Mouse (Mus musculus) activated CD4-positive, CD25-positive, alpha-beta regulatory T cell, adult 4 months (primary cell): Measurements from ENCODE around the gene Gm9903. TPM values are rescaled to one million over a fixed set of nuclear protein-coding genes. Genes with fewer than 3 reads are reported as not detected.

Experiments
- ATAC-seq: one replicate; pipeline ENCODE4 v1.8.0; 2017
- polyA plus RNA-seq, 2 experiments: library from polyadenylated mRNA; unstranded; fragments of 100-300 nt; shearing (Covaris generic); gene quantifications; one replicate each; pipeline ENCODE4 v1.2.1; 2017

Gm9903 gene
- under 1 TPM; 0.62 to 0.64 TPM for polyA plus RNA-seq

DNA sequence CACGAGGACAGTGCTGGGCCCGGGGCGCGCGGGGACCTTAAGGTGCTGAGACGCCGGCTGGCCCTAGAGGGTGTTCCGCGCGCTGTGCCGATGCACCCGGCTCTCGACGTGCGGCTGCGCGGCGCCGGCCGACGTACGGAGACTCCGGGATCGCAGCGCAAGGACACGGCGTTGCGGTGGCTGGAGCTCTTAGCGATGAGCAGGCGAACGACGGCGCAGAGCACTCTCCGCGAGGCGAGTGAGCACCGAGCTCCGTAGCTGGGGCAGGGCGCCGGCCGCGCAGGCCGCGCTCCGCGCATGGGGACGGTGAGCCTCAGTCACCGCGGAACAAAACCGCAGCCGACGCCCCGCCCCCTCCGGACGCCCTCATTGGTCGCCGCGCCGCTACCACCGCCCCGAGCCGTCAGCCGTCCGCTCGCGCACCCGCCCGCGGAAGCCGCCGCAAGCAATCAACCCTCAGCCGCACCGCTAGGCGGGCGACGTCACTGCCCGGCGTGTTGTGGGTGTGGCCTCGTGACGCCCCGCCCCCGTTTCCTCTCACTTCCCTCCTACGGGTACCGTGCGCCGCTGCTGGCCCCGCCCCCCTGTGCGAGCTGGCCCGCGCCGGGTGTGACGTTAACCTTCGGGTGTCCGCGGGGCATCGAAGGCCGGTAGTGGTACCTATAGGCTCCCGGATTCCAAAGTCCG, at the start of gene Gm9903, which contains the start of gene Fam53a:
TSS of gene Gm9903 (plus strand) at position 625 of the 687 bp plus-strand sequence.
TSS of gene Fam53a (minus strand) at position 335 of the 687 bp plus-strand sequence.
- peak; percentile 87 for ATAC-seq

- ATAC-seq = no peak
These were observed 49.4 kb upstream of the Gm9903 start for GRCm38 (mm10) chr5:33580336-33580735.

DNA sequence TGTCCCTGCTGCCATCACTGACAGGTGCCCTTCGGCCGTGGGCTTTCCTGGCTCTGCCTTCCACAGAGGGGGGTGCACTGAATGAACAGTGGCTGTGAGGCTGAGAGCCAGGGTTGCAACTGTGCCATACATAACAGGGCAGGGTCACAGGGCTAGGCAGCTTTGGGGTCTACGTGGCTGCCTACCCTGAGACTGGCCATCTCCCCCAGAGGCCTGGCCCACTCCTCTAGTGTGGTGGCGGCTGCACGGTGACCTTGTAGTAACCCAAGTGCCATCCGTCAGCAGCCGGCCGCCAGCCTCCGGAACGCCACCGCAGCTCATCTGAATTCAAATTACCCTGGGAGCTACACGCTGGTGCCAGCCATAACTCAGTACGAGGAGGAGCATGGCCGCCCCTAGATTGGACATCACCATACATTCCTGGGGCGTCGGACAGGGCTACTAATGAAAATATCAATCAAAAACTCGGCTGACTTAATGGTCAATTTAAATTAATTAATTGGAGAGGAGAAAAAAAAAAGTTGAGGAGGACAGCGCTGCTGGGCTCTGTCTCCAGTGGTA, 42.1 kb upstream of the Gm9903 start:
- no peak for ATAC-seq

- no peak for ATAC-seq
These were observed 41.7 kb upstream of the Gm9903 start for GRCm38 (mm10) chr5:33588066-33588465.

GRCm38 (mm10) chr5:33589221-33589888, 40.4 kb upstream of the Gm9903 start:
- ATAC-seq = no peak

DNA sequence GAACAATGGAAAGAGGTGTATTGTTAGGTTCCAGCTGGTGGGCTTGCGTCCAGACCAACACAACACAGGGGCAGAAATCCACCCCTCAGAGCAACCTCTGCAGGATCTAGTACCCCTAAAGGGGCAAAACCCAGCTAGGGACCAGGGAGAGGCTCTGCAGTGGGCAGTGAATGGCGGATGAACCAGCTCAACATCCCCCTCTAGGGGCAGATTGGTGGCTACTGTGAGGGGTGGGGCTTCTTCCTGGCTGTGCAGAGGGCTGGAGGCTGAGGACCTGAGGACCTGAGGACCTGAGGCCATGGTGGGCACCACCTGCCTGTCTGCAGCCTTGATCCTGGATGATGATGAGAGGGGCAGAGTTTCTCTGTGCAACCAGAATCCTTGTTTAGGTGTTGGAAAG, 36.1 kb upstream of the Gm9903 start:
- no peak for ATAC-seq

GRCm38 (mm10) chr5:33605314-33605713, 24.4 kb upstream of the Gm9903 start:
- no peak for ATAC-seq

DNA sequence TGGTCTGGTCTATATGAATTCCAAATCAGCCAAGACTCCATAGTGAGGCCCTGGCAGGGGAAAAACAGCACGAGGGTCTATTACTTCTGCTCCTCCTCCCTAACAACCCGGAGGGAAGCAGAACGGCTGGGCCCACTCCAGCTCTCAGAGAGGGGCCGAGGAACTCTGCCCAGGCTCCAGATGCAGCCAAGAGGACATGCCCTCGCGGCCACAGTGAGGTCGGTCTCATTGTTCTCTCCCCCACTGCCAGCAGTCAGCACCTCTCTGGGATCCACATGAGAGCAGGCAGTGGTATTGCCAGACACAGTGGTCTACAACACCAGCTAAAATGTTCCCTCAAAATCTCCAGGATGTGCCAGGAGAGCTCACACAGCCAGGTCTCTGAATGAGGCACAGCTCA, 23.1 kb upstream of the Gm9903 start:
- ATAC-seq = no peak

GRCm38 (mm10) chr5:33607434-33607833, 22.3 kb upstream of the Gm9903 start:
- ATAC-seq = no peak

GRCm38 (mm10) chr5:33609226-33609625, 20.5 kb upstream of the Gm9903 start:
- no peak for ATAC-seq

GRCm38 (mm10) chr5:33611795-33612194, 17.9 kb upstream of the Gm9903 start:
- ATAC-seq = no peak

DNA sequence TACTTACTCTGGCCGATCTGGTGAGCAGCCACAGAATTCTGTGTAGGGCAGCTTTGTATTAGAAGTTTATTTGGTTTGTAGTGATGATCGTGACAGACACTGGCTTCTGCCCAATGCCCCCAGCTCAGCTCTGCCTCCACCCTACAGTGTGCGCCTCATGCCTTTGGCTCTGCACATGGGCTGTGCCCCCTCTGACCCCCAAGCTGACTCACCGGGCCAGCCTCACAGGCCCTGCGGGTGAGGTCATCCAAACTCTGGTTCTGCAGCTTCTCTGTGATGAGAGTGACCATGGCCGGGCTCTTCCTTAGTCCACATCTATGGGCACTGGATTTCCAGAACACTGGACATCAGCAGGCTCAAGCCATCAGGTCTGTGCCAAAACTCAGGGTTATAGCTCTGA, 15.3 kb upstream of the Gm9903 start:
- no peak for ATAC-seq

DNA sequence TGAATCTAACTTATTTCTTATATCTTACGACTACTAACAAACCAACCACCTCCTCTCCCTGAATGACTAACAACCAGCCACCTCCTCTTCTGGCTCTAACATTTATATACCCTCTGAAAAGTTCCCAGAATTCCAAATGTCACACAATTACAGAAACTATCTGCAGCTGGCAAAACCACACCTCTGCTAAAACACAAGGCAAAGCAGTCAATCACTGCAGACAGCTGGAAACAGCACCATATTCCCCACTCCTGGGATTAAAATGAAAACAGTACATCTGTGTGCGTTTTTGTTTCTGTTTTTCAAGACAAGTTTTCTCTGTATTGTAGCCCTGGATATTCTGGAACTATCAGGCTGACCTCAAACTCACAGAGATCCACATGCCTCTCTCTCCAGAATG, 7.1 kb upstream of the Gm9903 start:
- ATAC-seq = no peak

DNA sequence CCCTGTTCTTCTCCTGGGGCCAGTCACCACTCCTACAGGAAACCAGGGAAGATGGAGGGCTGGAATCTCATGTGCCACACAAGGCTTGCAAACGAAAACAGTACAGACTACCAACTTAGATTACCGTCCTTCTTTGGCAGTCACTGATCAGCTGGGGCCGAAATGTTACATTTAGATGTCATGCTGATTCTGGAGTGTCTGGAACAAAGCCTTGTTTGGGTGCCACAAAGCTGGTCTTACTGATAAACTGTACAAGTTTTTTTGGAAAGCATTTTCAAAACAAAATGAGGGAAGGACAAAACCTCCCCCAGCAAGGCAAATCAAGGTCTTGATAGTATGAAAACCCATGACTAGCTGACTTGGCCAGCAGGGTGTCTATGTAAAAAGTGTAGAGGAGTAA, 6.0 kb upstream of the Gm9903 start:
- ATAC-seq = no peak

GRCm38 (mm10) chr5:33627968-33628367, 1.8 kb upstream of the Gm9903 start:
- no peak for ATAC-seq

DNA sequence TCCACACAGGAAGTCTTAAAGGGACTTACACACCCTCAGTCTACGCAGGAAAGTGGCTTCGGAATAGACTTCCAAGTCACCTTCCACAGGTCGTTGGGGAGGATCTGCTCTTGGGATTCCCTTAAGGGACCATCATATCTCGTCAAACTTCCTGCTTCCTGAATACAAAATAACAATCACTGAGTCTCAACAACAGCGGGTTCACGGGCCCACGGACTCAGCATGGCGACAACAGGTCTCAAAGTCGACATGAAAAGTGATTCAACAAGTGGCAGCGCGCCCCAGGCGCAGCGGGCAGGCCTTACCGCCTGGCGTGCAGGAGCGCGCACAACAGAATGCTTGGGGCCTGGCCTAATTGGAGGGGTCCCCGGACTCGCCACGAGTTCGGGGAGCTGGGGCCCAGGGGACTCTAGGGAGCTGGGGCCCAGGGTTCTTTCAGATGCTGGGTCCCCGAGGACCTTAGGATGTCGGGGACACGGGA, 865 bp upstream of the Gm9903 start:
- peak; percentile 19 for ATAC-seq

DNA sequence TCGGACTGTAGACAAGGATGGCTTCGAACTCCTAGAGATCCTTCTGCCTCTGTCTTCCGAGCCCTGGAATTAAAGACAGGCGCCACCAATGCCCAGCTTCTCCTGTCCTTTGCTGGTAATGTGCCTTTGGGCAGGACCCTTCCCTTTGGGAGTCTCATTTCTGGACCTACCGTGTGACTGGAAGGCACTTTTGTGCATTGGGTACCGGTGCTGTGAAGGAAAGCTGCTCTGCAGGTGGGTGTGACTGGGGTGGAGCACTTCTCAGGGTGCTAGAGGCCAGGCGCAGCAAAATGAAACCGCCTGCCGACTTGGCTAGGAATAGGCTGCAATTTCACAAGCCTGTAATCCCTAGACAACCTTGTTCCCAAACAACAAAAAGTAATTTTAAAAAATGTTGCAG, 336 bp downstream of the Gm9903 start:
- peak; percentile 2 for ATAC-seq

DNA sequence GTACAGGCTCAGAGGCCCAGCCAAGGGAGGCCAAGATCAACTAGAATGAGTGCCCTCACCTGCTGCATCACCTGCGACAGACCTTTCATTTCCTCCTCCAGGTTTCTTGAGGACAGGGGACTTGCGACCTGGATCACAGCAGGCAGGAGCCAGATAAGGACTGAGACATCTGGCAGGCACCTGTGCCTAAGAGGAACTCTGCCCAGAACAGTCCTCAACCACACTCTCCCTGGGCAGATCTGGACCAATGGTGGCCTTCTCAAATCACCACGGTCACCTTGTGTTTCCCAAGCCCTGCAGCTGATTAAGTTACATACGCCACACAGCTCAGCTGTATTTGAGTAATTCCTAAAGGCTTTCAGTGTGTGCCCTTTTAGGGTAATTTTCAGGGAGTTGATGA, 890 bp downstream of the Gm9903 start:
- no peak for ATAC-seq

GRCm38 (mm10) chr5:33632526-33632925, 2.8 kb downstream of the Gm9903 start:
- ATAC-seq = no peak

GRCm38 (mm10) chr5:33635361-33635760, 5.6 kb downstream of the Gm9903 start:
- ATAC-seq = no peak

DNA sequence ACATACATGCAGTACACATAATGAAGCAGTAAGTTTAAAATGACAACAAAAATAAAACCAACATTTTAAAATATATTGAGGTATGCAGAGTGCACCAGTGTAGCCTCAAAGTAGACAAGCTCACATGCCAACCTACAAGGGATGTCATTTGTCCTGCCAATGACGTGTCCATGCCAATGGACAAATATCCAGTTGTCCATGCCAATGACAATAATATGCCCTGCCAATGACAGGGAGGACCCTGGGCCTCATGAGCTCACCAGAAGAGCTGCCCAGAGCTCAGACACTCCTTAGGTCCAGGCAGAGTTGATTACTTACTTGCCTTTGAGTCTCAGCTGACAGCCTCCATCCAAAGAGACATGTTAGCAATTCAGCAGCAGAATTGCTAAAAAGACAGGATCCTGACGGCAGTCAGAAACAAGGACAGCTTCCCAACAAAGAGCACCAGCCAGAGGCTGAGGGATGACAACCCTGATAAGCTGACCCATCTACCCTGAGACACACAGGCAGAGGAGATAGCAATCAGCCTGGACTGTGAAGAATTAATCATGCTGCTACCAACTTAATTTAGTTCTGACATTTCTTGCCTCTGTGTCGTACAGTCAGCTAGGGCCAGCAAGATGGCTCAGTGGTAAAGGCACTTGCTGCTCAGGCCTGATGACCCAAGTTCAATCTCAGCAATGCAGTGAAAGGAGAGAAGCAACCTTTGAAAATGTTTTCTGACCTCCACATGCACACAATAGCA, 8.1 kb downstream of the Gm9903 start:
- ATAC-seq = no peak

- ATAC-seq = no peak
These were observed 9.1 kb downstream of the Gm9903 start for GRCm38 (mm10) chr5:33638826-33639225.

GRCm38 (mm10) chr5:33640652-33641051, 10.9 kb downstream of the Gm9903 start:
- peak; percentile 66 for ATAC-seq
